Mouse (Mus musculus) frontal cortex, postnatal 14 days (tissue): ENCODE results near the gene Cadm1.

Experiments used
- DNase-seq, 2 experiments: peaks; one replicate each; pipeline ENCODE4 v3.0.0; 2022; ENCODE audit warnings: low spot score in 2 of 2

Gene Cadm1

DNA sequence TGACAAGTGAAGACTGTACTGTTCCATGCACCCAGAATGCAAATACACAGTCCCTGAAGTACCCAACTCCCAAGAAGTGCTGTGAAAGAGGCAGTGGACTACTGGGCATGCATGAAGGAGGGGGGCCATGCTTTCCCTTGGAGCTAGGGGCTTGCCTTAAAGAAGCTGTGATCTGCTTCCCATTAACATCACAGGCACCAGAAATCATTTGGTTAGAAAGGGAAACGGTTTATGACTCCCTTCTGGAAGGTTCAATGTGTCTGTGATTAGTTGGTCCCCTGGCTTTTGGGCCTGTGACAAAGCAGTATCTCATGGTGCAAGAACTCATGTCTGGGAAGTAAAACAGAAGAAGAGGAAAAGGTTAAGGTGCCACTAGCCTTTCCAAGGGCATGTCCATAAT lies 336.0 kb downstream of the Cadm1 start:
- DNase-seq, result no peak

DNA sequence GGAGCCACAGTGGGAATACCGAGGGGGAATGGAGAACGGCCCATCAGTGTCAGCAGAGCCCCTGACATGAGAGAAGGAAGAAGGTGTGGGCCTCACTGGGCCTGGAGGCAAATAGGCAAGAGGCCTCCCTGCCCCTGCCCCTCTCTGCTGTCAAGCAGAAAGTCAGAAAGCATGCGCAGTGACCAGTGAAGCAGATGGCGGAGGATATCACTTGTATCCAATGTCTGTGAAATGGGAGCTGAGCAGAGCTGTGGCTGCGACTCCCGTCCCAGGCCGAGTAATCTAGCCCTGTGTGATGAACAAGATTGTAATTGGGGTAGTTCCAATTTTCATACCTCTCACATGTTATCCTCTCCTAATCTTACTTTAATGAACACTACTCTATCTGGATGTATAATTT lies 337.5 kb downstream of the Cadm1 start:
- no peak for DNase-seq

DNA sequence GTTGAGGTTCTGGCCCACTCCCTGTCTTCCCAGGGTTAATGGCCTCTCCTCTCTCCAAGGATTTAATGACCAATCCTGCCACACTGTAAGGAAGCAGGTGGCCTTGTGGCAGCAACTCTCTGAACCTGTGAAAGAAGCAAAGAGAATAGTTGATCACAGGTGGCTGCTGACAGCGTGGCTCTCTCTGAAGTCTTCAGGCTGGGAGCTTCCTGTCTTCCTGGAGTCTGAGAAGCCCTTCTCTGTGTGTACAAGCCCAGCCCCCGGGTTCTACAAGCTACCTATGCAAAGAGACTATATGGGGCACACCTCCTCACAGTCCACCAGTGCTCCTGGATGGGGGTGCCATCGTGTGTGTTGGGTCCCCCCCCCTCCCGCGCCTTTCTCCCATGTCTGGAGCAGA lies 339.7 kb downstream of the Cadm1 start:
- no peak for DNase-seq

DNA sequence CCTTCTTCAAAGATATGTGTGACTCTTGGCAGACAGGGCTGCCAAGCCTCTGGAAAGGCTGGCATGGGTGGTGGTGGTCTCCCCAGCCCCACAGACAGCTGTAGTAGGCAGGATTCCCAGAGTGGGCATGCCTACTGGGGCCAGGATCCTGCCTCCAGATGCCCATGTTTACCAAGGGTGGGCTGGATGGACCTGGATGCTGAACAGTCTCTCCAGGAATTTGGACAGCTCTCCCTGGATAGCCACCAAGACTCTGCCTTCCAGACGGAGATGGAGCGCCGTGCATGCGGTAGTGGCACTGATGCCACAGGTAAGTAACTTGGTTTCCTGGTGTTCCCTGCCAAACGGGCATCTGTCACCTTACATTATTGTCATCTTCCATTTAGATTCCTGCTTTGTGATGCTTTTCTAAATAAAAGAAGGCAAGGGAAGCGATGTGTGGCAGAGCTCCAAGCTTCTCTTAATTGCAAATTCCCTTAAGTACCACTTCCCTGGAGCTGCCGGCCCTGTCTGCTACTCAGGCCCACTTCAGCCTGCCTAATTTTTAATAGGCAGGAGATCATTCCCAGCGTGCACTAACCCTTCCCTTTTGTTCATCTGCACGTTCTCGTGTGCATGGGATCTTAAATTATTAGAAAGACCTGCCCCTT lies 346.7 kb downstream of the Cadm1 start:
- no peak for DNase-seq

DNA sequence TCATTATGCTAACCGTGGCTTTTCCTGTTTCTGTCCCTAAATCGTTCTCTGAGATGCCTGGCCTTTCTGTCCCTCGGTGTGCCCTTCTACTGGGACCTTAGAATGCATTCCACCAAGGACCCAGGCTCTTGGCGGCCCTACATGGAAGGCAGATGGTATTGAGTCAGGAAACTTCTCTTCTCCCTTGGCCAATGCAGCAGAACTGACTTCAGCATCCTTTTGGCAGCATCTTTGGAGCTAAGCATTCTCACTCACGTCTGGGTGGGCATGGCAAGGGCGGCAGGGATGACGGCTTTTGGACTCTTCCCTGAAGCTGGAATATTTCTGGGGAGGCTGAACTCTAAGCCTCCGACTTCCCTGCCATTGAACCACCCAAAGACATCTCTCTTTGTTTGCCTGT lies 350.2 kb downstream of the Cadm1 start:
- no peak for DNase-seq

DNA sequence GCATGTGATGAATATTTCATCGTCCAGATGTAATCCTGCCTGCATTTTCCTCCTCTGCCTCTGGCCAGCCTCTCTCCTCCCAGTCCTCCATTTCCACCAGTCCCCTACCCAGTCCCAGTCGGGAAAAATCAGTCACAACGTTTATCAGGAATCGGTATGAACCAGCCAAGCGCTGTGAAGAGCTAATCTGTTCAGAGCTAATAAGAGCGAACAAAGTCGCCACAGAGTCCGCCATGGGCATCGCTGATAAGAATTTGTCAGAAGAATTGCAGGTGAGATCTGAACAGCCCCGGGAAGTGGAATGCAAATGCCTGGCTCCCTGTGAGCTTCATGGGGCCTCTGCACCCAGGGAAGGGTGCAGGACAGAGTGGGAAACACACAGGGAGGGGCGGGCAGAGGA lies 352.4 kb downstream of the Cadm1 start:
- DNase-seq, result no peak

DNA sequence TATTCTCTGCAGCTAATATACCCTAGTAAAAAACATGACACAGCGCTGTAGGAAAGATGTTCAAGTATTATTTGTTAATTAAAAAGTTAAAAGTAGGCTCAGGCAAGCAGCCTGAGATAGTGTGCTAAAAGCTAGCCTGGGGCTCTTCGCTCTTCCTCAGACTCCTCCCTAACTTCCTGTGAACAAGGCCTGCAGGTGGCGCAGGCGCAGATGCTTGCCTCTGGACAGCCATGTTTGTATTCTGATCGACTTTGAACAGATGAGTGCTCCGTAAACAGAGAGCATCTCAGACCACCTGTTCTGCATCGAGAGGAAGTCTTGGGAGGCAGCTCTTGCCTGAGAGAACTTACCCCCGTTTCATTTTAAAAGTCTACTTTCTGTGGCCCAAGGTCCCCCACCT lies 361.7 kb downstream of the Cadm1 start:
- DNase-seq, result no peak

DNA sequence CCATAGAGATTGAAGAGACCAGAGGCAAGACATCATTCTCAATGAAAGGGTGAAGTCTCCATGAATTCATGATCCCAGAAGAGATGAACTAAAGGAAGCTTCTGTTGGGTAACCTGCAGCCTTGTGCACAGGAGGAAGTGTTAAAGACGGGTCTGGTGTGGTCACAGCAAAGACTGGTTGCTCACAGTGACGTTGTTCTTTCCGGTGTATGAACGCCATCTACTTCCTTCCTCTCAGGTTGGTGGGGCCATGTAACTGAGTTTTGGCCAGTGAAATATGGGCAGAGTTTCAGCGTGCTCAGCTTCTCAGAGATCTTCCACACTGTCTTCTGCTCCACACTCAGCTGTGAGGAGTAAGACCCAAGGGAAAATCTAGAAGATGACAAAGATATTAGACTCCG lies 363.0 kb downstream of the Cadm1 start:
- no peak for DNase-seq

DNA sequence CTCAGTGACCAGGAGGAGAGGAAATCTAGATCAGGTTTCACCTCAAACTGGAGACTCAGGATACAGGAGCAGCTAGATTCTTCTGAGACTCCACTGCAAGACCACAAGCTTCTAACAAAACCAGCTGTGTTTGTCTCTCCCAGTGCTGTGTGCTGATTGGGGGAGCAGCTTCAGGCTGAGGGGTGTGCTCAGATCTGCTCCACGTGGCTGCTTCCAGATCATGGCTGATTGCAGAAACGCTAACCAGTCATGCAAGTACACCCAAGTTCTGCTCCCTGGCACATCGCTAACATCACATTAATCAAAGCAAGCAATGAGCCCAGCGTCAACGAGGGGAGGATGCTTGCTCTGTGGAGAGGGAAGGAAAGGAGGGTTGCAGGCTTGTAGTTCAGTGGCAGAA lies 364.1 kb downstream of the Cadm1 start:
- no peak for DNase-seq

DNA sequence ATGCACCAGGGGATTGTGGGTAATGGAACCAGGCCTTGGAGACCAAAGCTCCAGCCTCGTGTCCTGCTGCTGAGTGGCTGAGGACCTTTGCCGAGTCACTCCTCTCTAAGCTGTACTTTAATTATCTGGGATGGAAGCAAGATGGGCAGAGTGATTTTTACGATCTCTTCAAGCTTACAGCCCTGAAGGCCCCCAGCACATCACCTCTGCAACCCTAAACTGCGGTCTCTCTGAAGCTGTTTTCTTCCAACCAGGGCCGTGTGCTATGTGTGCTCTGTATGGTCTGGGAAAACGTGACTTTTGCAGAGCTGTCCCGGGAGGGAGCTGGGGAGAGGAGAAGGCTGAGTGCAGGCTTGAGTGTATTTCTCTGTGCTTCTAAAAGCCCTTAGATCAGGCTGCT lies 364.7 kb downstream of the Cadm1 start:
- no peak for DNase-seq

DNA sequence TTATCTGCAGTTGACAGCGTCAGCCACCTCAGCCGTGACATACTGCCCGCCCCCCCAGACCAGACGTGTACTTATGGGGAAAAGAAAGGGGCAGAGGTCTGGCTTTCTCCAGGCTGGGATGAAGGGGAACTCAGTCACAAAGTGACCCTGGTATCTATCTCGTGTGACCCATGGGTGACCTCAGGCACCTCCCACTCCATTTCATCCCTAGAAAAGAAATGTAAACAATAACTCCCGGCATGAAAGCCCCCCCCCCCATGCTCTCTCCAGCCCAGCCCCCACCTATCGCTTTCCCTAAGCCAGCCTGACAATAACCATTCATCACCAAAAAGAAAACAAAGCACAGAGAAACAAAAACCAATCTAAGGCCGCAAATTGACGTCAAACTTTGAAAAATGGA lies 365.1 kb downstream of the Cadm1 start:
- DNase-seq, result no peak

DNA sequence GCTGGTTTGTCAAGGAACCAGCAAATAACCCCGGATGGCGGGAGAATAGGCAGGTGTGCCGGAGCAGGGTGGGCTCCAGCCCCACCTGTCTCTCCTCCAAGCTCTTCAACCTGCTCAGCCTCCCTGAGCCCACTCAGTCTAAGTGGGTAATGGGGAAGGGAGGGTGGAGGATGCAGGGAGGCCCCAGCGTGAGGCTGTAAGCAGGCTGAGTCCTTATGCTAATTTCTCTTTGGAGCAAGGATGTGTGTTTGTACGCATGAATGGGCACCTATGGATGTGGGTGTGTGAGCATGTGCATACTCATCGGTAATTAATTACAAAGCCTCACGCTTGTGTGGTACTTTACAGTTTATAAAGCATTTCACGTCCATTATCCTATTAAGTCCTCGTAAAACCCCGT lies 370.8 kb downstream of the Cadm1 start:
- no peak for DNase-seq

DNA sequence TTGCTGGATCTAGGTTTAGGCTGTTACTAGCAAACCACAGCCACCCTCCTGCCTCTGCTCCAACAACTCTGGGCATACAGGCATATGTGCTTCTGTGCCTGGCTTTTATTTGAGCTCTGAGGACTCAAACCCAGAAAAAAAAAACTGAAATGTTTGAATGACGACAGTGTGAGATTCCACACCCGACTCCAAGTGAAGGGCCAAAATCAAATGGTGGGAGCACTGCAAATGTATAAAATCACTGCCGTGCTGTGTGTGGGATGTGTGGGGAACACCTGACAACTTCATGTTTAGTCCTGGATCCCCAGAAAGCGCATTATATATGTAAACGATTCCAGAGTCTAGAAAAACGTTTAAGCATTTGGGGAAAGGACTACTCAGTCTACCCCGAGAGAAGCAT lies 373.7 kb downstream of the Cadm1 start:
- no peak for DNase-seq

DNA sequence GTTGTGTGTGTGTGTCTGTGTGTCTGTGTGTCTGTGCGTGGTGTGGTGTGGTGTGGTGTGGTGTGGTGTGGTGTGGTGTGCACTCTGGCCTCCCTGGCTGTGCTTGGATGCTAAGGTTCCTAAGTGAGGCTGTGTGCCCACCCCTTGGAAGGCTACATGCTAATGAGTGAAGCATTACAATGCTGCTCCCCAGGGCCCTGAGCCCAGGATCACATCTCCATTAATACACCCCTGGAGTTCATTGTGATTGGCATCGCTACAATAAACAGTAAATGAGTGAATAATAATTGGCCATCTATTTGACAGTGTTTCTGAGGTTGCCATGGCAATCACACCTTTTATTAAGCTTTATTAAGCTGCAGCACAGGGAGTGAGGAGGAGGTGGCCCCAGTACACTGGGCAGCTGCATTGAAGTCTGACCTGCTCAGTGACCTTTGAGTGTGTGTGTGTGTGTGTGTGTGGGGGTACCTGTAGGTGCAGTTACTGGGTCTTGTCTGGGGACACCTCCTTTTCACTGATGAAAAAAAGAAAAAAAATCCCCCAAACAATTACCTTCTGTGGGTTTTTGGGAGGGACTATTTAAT lies 374.5 kb downstream of the Cadm1 start:
- DNase-seq, result no peak

DNA sequence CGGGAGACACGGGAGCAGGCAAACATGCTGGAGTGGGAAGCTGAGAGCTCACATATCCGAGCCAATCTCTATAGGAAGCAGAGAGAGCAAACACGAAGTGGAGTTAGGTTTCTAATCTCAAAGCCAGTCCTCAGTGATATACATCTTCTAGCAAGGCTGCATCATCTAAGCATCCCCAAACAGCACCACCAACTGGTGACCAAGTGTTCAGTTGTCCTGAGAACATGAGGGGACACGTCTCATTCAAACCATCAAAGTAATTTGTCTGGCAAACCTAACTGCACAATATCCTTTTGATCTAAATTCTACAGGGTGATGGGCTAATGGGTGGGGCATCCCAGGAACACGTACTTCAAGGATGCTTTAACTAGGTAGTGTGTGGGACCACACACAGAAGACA lies 376.5 kb downstream of the Cadm1 start:
- no peak for DNase-seq
